Mouse (Mus musculus) left cerebral cortex, adult 11 months (tissue): ENCODE results near the gene Gtpbp8.

Experiments
- DNase-seq: peaks from one replicate; pipeline ENCODE4 v3.0.0; 2022; ENCODE audit warnings: low spot score

Gtpbp8 gene

DNA sequence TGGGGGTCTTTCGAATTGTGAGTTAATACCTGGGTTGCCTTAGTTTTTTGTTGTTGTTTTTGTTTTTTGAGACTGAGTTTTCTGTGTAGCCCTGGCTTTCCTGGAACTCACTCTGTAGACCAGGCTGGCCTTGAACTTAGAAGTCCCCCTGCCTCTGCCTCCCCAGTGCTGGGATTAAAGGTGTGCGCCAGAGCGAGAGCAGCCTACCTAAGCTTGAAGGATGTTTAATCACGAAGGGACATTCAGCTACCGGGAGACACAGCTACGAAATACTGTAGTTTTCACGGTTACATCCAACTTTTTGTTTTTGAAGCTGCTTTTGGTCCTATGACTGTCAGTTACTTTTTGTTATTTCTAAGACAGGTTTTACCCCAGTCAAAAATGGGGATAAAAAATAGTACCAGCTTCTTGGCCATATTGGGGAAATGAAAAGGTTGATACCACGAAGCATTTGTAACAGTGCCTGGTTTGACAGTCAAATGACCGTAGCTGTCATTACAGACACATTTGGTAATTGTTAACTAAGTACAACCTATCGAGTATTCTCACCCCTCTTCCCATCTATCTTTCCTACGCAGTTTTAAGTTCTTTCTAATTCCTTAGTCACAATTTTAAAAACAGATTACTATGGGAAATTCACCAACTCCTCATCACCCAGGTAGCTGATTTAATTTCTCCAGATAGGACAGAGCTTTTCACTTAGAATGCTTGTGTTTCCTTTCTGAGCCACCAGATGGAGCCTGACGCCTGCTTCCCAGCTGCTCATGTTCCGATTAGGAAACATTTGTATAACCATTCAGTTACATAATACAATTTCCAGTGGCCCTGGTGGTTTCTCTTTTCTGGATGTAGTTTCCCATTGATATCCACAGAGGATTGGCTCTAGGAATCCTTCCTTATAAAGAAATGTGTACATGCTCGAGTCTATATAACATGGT is 20.6 kb downstream of the Gtpbp8 start:
- DNase-seq: peak; percentile 81

- DNase-seq: no peak
Measured at GRCm38 (mm10) chr16:44724847-44725246, 21.3 kb downstream of the Gtpbp8 start.

DNA sequence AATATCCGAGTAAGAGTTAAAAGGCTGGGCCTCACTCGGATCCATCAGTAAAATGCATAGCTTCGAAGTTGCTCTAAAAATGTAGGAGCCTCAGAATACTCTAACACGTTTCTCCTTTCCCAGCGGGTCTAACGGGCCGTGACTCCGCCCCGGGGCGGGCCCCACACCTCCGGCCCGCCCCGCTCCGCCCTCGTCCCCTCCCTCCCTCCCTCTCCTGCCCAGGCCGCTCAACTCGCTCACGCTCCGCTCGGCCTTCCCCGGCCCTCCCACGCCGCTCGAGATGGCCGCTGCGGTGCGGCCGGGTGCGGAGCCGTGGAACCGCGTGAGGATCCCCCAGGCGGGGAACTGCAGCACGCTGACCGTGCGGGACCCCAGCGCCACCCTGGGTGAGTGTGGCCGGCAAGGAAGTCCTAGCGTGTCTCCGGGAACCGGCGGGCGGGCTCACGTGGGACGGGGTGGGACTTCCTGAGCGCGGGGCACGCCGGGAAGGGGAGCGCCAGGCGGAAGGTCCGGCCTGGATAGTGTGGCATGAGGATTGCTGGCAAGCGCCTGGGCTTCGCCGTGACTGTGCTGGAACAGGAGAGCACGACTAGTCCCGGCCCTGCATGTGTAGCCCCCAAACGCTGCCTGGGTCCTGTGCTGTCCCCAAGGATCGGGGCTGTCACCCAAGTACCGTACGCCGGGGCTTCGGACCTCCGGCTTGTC is 21.9 kb downstream of the Gtpbp8 start, which contains the start of gene Nepro:
TSS of gene Nepro (plus strand) at position 219 of the 705 bp plus-strand sequence.
- DNase-seq: peak; percentile 89

- DNase-seq: no peak
Measured at GRCm38 (mm10) chr16:44722666-44723065, 23.5 kb downstream of the Gtpbp8 start.

DNA sequence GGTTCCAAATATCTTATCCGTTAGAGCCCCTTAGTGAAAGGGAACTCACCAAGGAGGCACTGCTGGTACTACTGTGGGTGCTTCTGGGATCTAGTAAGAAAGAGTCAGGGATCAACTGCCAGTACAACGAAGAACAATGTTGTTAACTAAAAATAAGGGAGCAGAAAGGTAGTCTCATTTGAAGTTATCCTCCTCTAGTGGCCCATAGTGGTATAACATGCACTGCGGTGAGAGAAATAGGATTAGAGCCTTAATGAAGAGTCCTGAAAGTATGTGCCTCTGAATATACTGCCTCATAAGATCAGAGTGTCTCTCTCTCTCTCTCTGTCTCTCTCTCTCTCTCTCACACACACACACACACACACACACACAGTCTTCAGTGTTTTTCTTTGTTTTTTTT is 25.6 kb downstream of the Gtpbp8 start:
- no peak for DNase-seq

GRCm38 (mm10) chr16:44719349-44719748 is 26.8 kb downstream of the Gtpbp8 start:
- DNase-seq: no peak

- DNase-seq: no peak
Measured at GRCm38 (mm10) chr16:44717838-44718237, 28.3 kb downstream of the Gtpbp8 start.

GRCm38 (mm10) chr16:44717141-44717634 is 29.0 kb downstream of the Gtpbp8 start:
- no peak for DNase-seq

GRCm38 (mm10) chr16:44716305-44717140 is 29.6 kb downstream of the Gtpbp8 start:
- no peak for DNase-seq

DNA sequence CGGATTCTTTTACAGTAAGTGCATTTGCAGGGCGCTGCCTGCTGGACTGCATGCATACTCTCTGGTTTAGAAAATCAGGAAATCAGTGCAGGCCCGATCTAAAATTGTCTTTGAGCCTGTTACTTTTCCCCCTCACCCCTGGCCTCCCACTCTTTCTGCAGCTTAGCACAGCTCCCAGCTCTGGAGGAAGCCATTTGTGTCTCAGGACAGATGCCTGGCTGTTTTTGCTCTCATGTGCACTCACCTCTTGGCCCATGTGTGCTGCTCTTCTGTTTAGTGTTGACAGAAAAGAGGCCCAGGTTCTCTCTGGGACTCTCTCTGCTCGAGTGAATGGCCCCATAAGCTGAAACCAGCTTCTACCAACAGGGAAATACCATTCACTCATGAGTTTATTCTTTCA is 42.7 kb downstream of the Gtpbp8 start:
- no peak for DNase-seq

GRCm38 (mm10) chr16:44702272-44702671 is 43.9 kb downstream of the Gtpbp8 start:
- DNase-seq: no peak

DNA sequence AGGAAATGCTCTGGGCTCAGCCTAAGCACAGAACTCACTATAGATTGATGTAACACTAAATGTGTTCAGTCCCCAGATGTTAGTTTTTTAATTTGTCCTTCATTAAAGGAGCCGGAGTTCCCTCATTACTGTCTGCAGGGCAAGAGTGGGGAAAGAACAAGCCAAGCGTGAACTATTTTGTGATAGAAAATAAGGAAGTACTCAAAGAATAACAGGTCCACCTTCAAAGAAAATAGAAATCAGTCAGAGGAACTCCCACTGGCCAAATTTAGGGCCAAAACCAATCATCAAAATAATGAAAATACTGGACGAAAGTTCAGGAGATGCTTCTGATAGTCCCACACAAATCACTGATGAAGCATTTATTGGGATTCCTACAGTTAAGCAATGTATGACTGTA is 45.0 kb downstream of the Gtpbp8 start:
- DNase-seq: no peak

- DNase-seq: no peak
Measured at GRCm38 (mm10) chr16:44697473-44698205, 48.5 kb downstream of the Gtpbp8 start.

GRCm38 (mm10) chr16:44695859-44696620 is 50.1 kb downstream of the Gtpbp8 start:
- no peak for DNase-seq

DNA sequence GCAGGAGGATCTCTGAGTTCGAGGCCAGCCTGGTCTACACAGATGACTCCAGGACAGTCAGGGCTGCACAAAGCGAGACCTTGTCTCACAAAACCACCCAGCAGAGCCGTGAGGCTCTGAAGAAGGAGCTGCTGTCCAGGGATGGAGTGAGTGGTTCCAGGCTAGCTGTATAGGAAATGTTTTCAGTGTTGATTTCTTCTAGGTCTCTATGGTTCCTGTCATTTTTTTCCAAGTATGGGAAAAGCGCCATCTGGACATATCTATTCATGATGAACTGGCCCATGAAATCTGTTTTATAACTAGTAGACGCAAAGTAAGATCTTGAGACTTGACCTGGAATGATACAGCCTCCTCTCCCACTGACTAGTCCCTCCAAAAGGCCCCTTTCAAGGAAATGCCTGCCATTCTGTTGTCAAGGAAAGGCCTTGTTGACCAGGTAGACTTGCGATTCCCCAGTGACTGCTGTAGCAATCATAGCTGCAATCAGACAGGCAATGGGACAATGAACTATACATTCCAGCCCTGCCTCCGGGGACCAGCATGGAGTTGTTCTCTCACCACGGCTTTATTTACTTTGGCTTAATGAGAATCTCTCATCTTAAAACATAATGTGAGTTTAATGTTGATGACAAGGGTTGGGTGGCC is 50.8 kb downstream of the Gtpbp8 start:
- no peak for DNase-seq

- no peak for DNase-seq
Measured at GRCm38 (mm10) chr16:44693695-44694094, 52.5 kb downstream of the Gtpbp8 start.

GRCm38 (mm10) chr16:44692541-44692940 is 53.6 kb downstream of the Gtpbp8 start:
- DNase-seq: no peak

GRCm38 (mm10) chr16:44691561-44692141 is 54.5 kb downstream of the Gtpbp8 start:
- DNase-seq: peak; percentile 14

- no peak for DNase-seq
Measured at GRCm38 (mm10) chr16:44691066-44691465, 55.1 kb downstream of the Gtpbp8 start.

GRCm38 (mm10) chr16:44690501-44690900 is 55.7 kb downstream of the Gtpbp8 start:
- DNase-seq: no peak
